Mouse (Mus musculus) adrenal gland (tissue): ENCODE results near the gene Ap3b1.
"Not testable (repeated sequence)": the region's sequence is repeated elsewhere in the genome, so short reads cannot be mapped to it uniquely, and the experiment has no call there.

Experiments
- intact Hi-C: fragments of 180-260 bp; cut with DNase I; formaldehyde crosslinking; loops from one replicate; pipeline ENCODE4 v1.15.1; 2025
- long read RNA-seq, 2 experiments: library from polyadenylated mRNA; unstranded; transcript quantifications; one replicate each; pipeline ENCODE4 v2.0.0; 2020; ENCODE audit warnings: borderline replicate concordance in 1 of 2; ENCODE audit not compliant: insufficient replicate concordance in 1 of 2

Gene Ap3b1
- long read RNA-seq, experiment 1, full-length matches to known transcripts, result 4 of 23 reads
- long read RNA-seq, experiment 1, partial matches to known transcripts, result 16 of 23 reads
- long read RNA-seq, experiment 1, other reads (novel, unspliced or antisense), result 3 of 23 reads
- long read RNA-seq, experiment 2, full-length matches to known transcripts, result 2 of 37 reads
- long read RNA-seq, experiment 2, partial matches to known transcripts, result 34 of 37 reads
- long read RNA-seq, experiment 2, other reads (novel, unspliced or antisense), result 1 of 37 reads

DNA sequence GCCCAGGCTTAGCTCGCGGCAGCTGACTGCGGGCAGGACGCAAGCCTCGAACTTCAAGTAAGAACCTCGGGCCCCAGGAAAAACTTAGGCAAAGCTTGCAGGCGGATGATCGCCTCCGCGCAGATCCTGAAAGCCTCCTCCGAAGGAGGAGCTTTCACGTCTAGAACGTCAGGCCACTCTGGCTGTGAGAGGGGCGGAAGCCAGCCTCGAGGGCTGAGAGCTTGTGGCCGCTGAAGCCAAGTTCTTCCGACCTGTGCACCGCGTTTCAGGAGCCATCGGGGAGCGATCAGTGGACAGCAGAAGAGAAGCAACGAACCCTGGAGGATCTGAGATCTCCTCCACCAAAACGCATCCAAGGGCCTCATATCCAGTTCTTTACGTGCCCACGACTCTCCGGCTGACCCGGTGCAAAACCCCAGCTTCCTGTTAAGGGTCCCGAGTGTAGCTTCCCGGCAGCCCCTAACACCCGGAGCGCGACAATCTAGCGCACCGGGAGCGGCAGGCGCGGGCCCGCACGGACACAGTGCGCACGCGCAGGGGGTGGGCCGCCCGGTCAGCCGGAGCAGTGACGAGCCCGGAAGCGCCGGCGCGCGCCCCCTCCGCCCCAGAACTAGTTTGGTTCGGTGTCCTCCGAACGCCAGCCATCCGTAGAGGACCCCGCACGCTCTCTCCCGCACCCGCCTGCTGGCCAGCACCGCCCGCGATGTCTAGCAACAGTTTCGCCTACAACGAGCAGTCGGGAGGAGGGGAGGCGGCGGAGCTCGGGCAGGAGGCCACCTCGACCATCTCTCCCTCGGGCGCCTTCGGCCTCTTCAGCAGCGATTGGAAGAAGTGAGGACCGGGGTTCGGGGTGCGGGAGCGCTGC lies at the start of gene Ap3b1:
Ap3b1 (plus strand) TSS at position 560 of the 865 bp plus-strand sequence.
- intact Hi-C loops, result loop anchor here (2.0 kb wide), 1 partner anchor 74 kb away; the partner anchor contains the start of gene Scamp1

DNA sequence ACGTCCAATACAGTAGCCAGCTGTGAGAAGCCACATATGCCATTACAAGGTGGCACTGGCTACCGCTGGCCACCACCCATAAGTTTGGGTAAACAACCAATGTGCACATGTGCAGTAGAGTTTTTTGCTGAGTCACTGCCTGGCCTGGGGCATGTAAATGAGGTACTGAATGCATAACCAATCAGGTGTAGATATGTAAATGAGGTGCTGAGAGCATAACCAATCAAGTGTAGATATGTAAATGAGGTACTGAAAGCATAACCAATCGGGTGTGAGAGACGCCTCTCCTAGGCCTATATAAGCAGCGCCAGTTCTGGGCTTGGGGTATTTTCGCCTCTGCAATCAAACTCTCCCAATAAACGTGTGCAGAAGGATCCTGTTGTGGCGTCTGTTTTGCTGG lies 45.9 kb upstream of the Ap3b1 start:
- intact Hi-C loops, result not testable (repeated sequence)

DNA sequence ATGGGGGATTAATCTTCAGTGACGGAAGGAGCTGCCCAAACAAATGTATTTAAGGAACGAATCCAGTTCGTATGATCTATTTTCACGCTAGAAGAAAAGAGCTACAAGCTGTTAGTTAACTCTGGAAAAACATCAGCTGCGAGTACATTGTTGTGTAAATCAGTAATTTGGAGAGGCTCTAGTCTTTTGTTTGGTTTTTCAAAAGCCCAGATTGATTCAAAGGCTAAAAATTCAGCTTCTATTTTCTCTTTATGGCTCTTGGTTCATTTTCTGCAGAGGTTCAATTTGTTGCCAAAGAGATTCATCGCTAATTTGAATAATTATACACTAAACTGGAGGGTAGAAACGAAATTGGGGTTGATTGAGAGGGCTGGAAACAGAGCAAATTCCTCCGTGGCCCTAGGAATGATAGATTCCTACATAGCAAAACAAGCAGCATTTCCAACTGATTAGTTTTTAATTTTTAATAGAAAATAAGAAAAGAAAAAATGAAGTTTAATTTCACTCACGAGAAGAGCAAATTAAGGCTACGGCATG lies 41.7 kb upstream of the Ap3b1 start:
- intact Hi-C loops, result no loop called here

DNA sequence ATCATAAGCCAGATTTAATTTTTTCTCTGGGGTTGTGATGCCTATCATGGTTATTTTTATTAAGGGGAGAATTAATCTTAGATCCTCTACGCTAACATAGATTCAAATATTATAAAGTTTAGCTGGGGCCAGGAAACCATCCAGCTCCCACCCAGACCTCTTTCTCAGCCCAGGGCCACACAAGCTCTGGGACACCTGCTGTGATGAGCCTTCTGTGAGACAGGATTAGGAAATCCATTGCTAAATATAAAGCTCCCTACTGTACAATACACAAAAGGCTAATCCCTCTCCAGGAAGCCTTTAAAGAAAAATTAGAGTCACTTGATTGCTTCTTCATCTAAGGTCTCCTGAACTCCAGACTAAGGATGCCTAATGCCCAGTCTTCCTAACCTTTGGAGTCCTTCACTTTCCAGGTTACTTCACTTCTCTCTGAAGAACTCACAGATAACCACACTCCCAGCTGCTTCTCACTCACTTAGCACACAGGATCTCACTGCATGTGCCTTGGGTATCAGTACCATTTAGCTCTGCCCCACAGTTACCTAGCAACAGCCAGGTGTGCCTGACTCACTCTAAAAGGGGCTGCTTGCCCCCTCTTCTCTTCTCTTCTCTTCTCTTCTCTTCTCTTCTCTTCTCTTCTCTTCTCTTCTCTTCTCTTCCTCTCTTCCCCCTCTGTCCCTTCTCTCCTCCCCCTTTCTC lies 37.5 kb upstream of the Ap3b1 start:
- intact Hi-C loops, result no loop called here

DNA sequence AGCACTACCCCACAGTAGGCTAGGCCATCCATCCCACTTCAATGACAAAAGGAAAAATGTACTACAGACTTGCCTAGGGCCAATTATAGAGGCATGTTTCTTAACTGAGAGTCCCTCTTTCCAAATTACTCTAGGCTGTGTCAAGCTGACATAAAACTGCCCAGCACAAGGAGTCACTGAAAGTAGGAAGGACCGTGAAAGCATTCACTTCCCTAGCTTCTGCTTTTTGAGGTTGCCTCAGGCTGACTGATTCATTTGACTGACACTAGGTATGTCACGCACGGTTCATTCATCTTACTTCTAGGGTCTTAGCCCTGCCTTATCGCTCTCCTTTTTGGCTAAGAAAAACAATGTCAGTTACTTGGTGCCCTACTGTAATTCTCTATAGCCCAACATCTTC lies 36.3 kb upstream of the Ap3b1 start:
- intact Hi-C loops, result no loop called here

DNA sequence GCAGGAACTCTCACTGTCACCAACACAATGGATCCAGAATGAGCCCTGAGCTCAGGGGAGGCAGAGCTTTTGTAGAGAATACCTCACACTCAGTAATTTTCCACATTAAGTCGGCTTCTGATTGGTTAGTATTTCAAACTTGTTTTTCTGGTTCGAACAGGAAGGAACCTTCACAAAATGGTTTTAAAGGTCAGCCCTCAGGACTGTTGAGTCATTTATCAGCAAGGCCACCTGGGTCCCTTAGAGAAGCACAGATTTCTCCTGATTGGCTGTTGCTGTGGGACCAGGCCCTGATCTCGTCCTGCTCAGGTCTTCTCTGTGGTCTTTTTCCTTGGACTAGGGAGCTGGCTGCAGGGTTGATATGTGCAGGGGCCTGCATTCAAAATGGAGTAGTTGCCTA lies 30.7 kb upstream of the Ap3b1 start:
- intact Hi-C loops, result no loop called here

DNA sequence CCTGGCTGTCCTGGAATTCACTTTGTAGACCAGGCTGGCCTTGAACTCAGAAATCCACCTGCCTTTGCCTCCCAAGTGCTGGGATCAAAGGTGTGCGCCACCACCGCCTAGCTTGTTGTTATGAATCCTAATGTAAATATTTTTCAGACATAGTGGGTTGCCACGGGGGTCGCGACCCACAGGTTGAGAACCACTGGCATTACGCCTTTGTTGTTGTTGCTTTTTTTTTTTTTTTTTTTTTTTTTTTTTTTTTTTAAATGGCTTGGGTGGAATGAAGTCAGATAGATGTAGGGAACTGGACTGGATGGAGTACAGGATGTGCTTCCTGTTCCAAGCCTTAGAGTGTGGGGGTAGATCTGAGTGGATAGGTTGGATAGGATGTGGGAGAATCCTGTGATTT lies 29.8 kb upstream of the Ap3b1 start:
- intact Hi-C loops, result not testable (repeated sequence)

DNA sequence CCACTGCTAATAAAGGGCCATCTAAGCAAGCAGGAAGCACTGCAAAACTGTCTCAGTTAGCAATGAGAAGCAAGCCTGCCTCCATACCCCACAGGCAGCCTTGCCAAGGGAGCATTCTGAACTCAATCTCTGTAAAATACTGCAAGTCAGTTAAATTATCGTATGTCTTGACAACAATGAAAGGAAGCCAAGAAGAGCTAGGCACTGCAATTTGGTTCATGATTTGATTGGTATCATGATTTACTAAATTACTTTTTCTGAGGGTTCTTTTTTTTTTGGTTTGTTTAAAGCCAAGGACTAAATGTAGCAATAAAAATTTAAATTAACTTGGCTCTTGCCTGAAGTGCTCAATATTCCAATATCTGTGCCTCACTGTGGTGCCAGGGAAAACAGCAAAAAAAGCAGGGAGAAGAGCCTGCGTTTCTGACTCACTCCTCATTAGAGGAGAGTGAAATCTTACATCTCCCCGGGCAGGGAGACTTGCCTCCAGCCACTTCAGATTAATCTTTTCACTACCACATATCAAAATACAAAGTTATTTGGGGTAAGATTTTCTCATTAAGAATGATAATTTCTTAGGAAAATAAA lies 28.3 kb upstream of the Ap3b1 start:
- intact Hi-C loops, result no loop called here

DNA sequence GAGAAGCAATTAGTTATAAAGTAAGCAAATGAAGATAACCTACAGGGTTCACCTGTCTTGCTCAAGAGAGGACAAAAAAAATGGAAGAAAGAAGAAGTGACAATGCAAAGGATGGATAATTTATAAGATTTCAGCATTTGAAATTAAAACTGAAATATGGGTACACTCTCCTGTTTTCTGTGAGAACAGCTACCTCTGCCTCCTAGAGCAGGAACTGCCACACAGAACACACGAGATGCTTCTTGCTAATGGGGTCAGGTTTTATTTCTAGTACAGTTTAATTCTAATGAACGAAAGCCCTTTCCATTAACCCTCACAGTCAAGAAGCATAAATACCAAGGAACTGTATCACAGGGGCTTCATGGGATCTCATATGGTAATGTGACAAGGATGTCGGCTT lies 20.4 kb upstream of the Ap3b1 start:
- intact Hi-C loops, result no loop called here

DNA sequence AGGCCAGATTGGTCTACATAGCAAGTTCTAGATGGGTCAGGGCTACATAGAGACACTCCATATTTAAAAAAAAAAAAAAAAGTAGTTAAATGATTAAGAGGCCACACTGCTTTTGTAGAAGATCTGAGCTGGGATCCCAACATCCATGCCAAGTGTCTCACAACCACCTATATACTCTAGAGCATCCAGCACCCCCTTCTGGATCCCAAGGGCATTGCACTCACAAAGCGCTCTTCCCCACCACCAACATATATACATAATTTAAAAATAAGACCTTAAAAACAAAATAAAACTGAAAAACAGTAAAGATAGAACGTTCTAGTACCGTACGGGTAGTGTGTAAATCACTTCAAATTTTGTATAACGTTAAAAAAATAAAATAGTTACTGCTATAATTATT lies 15.6 kb upstream of the Ap3b1 start:
- intact Hi-C loops, result loop anchor here (5.0 kb wide), 1 partner anchor 46 kb away; no protein-coding TSS in a partner anchor

DNA sequence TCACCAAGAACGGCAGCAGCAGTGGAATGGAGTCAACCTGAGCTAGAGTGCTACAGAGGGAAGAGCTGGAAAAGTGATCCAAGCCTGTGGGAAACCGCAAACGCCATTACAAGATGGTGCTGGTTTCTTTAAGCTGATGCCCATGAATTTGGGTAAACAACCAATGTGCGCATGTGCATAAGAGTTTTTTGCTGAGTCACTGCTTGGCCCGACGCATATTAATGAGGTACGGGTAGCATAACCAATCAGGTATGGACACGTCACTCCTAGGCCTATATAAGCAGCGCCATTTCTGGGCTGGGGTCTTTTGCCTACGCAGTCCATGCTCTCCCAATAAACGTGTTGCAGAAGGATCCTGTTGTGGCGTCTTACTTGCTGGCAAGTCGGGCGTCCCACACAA lies 14.2 kb upstream of the Ap3b1 start:
- intact Hi-C loops, result loop anchor here (5.0 kb wide), 1 partner anchor 47 kb away; no protein-coding TSS in a partner anchor

DNA sequence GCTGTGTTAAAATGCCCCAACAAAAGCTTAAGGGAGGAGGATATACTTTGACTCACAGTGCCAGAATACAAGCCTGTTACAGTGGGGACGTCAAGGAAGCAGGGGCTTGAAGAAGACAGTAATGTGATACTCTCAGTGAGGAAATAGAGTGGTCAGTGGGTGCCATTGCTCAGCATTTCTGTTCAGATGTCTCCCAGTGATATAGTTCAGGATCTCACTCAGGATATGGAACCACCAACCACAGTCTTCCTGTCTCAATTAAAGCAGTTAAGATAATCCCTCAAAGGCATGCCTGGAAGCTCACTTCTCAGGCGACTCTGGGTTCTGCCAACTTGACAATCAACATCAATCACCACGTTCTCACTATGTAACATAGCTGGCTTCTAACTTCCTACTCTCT lies 4.2 kb upstream of the Ap3b1 start:
- intact Hi-C loops, result no loop called here

DNA sequence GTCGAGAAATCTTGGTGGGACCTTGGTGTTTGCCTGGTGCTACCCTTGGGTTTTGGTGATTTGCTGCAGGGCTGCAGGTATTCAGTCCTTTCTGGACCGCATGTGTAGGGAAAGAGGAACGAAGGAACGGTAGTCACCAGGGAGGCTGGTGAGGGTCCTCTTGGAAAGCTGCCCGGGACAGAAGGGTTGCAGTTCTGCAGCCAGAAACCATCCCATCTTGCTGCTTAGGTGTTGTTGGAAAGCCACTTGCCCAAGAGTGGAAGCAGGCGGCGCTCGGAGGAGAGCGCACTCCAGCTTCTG lies 709 bp upstream of the Ap3b1 start:
- intact Hi-C loops, result loop anchor here (2.0 kb wide), 1 partner anchor 73 kb away; the partner anchor contains the start of gene Scamp1

DNA sequence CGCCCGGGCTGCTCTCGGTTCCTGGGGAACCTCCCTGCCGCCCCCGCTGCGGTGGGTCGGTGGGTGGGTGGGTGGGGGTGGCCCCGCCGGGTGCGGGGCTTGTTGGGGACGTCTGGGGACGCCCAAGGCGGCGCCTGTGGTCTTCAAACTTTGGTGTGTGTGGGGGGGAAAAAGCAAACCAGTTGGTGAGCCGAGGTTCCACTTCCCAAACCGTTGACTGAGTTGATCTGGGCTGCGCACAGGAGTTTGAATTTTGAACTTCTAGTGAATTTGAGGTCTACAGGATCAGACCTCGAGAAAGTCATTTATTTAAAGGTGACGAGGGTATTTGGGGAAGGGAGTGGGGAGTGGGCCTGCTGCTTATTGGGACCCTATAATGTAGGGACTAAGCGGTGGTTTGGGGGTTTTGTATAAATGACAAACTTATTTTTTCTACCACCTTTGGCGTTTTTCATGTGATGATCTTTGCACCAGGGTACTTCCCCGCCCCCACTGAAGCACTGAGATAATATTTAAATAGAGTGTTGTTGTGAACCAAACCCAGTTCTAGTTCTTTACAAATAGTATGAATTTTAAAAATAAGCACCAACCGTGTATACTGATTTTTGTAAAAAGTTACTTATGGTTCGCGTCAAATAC lies 641 bp downstream of the Ap3b1 start:
- intact Hi-C loops, result loop anchor here (2.0 kb wide), 1 partner anchor 75 kb away; the partner anchor contains the start of gene Scamp1

DNA sequence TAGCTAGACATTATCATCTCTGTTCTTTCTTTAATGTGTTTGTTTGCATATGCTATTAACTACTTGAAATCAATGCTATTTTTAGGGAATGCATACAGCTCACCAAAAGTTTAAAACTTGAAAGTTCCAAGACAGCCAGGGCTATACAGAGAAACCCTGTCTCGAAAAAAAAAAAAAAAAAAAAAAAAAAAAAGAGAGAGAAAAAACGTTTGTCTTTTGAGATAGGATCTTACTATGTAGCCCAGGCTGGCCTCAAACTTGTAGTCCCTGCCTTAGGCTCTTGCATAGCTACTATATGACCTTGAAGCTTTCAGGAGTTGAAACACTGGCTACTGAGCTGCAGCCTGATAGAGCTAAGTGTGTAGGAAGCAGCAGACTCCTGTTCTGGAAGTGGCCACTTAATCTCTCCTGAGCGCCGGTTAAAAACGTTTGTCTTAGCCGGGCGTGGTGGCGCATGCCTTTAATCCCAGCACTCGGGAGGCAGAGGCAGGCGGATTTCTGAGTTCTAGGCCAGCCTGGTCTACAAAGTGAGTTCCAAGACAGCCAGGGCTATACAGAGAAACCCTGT lies 2.3 kb downstream of the Ap3b1 start:
- intact Hi-C loops, result not testable (repeated sequence)

DNA sequence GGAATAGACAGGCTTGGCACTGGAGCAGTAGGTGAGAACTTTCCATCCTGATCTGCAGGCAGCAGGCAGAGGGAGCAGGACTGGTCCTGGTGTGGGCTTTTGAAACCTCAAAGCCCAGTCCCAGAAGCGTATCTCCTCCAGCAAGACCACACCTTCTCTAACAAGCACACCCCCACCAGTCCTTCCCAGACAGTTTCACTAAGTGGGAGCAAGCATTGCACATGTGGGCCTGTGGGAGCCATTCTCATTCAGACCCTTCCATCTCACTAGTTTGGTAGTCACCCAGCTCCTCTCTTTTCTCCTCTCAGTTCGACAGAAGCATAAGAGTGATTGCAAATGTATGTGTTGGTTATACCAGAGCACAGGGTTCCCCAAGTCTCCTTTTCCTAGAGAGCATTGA lies 5.6 kb downstream of the Ap3b1 start:
- intact Hi-C loops, result no loop called here

DNA sequence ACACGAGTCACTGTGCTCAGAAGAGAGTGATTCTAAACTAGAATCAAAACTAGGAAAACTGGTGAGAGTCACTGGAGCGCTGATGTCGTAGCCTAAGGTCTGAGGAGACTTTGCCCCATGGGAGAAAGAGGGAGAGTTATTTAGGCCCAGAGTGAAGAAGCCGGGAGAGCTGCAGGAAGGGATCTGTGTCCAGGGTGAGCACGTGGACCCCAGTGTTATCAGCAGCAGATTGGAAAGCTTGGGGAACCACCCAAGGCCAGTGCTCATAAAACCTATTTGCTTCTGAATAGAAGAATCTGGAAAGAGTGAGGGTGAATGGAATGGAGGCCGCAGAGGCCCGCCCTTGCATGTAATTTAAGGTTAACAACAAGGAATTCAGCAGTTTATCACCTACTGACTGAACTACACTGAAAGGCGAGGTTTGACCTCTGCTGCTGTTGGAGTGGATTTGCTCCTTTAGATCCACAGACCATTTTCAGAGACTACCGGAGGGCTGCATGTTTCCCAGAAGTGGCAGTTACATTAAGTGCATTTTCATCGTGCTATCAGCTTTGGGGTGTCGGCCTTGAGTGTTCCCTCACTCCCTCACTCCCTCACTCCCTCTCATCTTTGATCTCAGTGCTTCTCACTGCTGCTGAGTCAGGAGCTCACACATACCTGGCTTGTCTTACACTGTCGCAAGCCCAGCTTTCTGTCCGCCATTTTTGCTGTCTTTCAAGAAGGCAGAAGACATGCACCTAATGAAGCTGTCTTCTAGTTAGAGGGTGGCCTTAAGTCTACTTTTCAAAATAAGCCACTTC lies 6.5 kb downstream of the Ap3b1 start:
- intact Hi-C loops, result no loop called here

DNA sequence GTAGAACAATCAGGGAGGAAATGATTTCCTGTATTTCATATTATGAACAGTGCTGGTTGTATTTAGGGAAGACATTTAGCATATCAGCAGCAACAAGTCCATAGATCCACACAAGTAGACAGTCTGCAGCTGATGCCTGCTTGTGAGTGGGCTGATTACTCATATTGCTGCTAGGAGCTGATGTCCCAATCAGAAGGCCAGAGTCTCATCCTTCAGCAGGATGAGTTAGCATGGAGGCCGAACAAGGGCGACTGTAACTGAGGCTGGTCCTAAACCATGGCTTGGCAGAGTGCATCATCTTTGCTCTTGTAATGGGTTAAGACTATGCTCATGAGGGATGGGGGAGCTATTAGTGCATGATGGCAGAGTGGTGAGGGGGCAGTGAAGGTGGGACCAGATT lies 9.1 kb downstream of the Ap3b1 start:
- intact Hi-C loops, result no loop called here

DNA sequence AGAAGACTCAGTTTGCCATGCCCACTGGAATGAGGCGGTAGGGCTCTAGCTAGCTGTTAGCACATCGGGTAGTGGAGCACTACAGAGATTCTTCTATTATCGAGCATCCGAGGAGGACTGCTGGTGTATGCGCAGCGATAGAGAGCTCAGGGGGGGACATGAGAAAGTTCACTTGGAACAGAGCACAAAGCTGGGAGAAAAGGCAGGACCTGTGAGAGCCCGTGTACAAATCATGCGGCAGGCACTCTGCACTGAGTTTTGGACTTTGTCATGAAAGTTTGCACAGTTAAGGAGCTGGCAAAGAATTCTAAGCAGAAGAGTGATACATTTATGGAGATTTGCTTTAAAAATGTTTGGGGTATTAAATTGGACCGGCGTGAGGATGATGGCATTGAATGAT lies 11.8 kb downstream of the Ap3b1 start:
- intact Hi-C loops, result no loop called here

DNA sequence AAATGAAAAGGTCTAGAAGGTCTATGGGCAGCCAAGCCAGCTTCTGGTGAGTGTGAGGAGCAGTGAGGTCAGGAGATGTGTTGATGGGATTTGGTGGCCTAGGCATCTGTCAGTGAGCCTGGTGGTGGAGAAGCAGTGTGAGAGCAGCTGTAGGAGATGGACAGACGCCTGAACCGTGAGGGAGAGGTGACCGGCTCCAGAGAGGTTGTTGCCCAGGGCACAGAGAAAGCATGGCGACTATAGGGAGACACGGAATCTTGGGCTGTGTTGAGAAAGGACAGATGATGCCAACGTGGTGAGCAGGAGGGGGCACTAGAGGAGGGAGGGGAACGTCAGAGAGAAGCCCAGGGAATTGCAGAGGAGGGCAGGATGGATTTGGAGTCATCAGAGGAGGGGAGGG lies 13.3 kb downstream of the Ap3b1 start:
- intact Hi-C loops, result no loop called here
